Comparison of ENCODE assay signal across 25 mouse cellular contexts in the genomic region with DNA sequence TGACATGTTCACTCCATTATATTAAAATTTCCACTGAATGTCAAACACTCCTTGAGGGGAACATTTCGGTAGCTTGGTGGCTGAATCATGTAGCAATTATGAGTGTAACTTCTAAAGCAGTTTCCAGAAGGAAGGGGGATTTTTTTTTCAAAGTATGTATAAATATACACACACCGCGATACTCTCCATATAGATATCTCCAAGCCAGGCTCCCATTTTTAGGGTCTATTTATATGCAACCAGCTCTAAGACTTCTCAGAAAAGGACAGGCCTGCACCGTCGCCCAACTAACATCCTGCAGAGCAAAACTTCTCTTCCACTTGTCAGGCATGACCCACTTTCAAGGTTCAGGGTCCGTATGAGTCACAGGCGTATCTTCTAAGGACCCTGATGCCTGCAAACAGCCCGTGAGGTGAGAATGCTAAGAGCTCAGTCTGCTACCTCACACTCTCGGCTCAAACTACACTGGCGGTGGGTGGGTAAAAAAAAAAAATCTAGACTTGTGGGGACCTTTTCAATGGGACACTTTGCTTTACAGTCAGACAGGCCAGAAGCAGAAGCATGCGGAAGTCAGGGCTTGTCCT.
DNase-seq lines count a peak whose midpoint lies in the region; ATAC-seq and TF ChIP-seq lines count a peak whose summit lies in the region.
"Had no signal": no experiment of that assay in that cellular context is flagged by ENCODE, and none has a peak within 500 bp of the region (broad histone marks: within the 10 kb centered on the region; RNA-seq: fewer than 3 reads in every experiment).

No protein-coding gene starts in this region.

- no peaks in the 10 kb centered on the region for H3K27me3 ChIP-seq in forebrain, postnatal 0 days (ENCODE audit: insufficient read depth, low read length)
- H3K27me3 ChIP-seq in forebrain, embryonic 15.5 days: no peaks in the 10 kb centered on the region
- no peaks in the 10 kb centered on the region for H3K27me3 ChIP-seq in kidney, embryonic 15.5 days
- no peaks in the 10 kb centered on the region for H3K27me3 ChIP-seq in kidney, embryonic 14.5 days (ENCODE audit: control insufficient read depth, insufficient read depth, low read length)
- no peaks in the 10 kb centered on the region for H3K27me3 ChIP-seq in midbrain, embryonic 10.5 days (ENCODE audit: low read depth, poor library complexity, severe bottlenecking)
- H3K27me3 ChIP-seq: embryonic facial prominence, embryonic 15.5 days; forebrain, embryonic 12.5 days; heart, embryonic 13.5 days; limb, embryonic 13.5 days; lung, embryonic 15.5 days had no signal

- no peaks in the 10 kb centered on the region; the same call in none of the 2 replicates for H3K4me1 ChIP-seq in forebrain, postnatal 0 days (ENCODE audit: insufficient read depth)
- H3K4me1 ChIP-seq in forebrain, embryonic 15.5 days: peaks cover 11% of the 10 kb centered on the region; the same call in 1 of the 2 replicates
- peaks cover 12% of the 10 kb centered on the region for H3K4me1 ChIP-seq in kidney, embryonic 15.5 days
- no peaks in the 10 kb centered on the region; the same call in 1 of the 2 replicates for H3K4me1 ChIP-seq in kidney, embryonic 14.5 days (ENCODE audit: control insufficient read depth, insufficient read depth, low read length)
- peaks cover 19% of the 10 kb centered on the region; the same call in 1 of the 2 replicates for H3K4me1 ChIP-seq in midbrain, embryonic 10.5 days

- TF ChIP-seq CTCF in forebrain, postnatal 0 days (IDR thresholded peaks at IDR 0.05; ENCODE audit: low read depth): no peak

- no peak for DNase-seq in forebrain, postnatal 0 days
- peak; percentile 49 to 56 for DNase-seq in adrenal gland, postnatal 36 days
- no peak for DNase-seq in midbrain, embryonic 10.5 days (ENCODE audit: low spot score)
- DNase-seq in testis, postnatal 10 days (ENCODE audit: low spot score): no peak
- DNase-seq: cerebellum, adult 11-12 months; cerebellum, adult 9-11 months; gastrocnemius, postnatal 10 days; heart, postnatal 10 days; kidney, adult 9 months; kidney, postnatal 25 days; right cerebral cortex, postnatal 4 days; thymus, postnatal 4 days had no signal

- no peak overlapping the region for H3K9ac ChIP-seq in forebrain, postnatal 0 days
- no peak overlapping the region for H3K9ac ChIP-seq in forebrain, embryonic 15.5 days (replicated peaks)
- no peak overlapping the region for H3K9ac ChIP-seq in kidney, embryonic 15.5 days
- H3K9ac ChIP-seq in kidney, embryonic 14.5 days (ENCODE audit: low read depth, low read length): no peak overlapping the region
- H3K9ac ChIP-seq: embryonic facial prominence, embryonic 15.5 days; forebrain, embryonic 12.5 days; heart, embryonic 13.5 days; limb, embryonic 13.5 days; lung, embryonic 15.5 days had no signal

- H3K4me3 ChIP-seq in forebrain, postnatal 0 days (ENCODE audit: low read depth, low read length): no peak overlapping the region
- H3K4me3 ChIP-seq in forebrain, embryonic 15.5 days: no peak overlapping the region
- no peak overlapping the region for H3K4me3 ChIP-seq in kidney, embryonic 15.5 days (replicated peaks)
- H3K4me3 ChIP-seq in kidney, embryonic 14.5 days (ENCODE audit: low read length): no peak overlapping the region
- H3K4me3 ChIP-seq in midbrain, embryonic 10.5 days: no peak overlapping the region
- H3K4me3 ChIP-seq: embryonic facial prominence, embryonic 15.5 days; forebrain, embryonic 12.5 days; heart, embryonic 13.5 days; limb, embryonic 13.5 days; lung, embryonic 15.5 days had no signal

- H3K36me3 ChIP-seq in forebrain, postnatal 0 days (ENCODE audit: insufficient read depth): no peaks in the 10 kb centered on the region
- H3K36me3 ChIP-seq in forebrain, embryonic 15.5 days: no peaks in the 10 kb centered on the region
- H3K36me3 ChIP-seq in kidney, embryonic 15.5 days: no peaks in the 10 kb centered on the region
- H3K36me3 ChIP-seq in kidney, embryonic 14.5 days (ENCODE audit: control insufficient read depth, insufficient read depth, low read length): no peaks in the 10 kb centered on the region
- H3K36me3 ChIP-seq in midbrain, embryonic 10.5 days: no peaks in the 10 kb centered on the region
- H3K36me3 ChIP-seq: embryonic facial prominence, embryonic 15.5 days; forebrain, embryonic 12.5 days; heart, embryonic 13.5 days; limb, embryonic 13.5 days; lung, embryonic 15.5 days had no signal

- no peak overlapping the region for H3K27ac ChIP-seq in forebrain, postnatal 0 days (ENCODE audit: low read depth, low read length)
- no peak overlapping the region for H3K27ac ChIP-seq in forebrain, embryonic 15.5 days (replicated peaks)
- H3K27ac ChIP-seq in kidney, embryonic 15.5 days: 0 out of 2 replicates have a peak overlapping the region, but pooled peaks have one; percentile 18
- H3K27ac ChIP-seq in kidney, embryonic 14.5 days (ENCODE audit: low read depth, low read length): no peak overlapping the region
- H3K27ac ChIP-seq in midbrain, embryonic 10.5 days (replicated peaks): no peak overlapping the region
- H3K27ac ChIP-seq: embryonic facial prominence, embryonic 15.5 days; forebrain, embryonic 12.5 days; heart, embryonic 13.5 days; limb, embryonic 13.5 days; lung, embryonic 15.5 days; stomach, postnatal 0 days had no signal

- H3K9me3 ChIP-seq in forebrain, postnatal 0 days (ENCODE audit: low read length): no peaks in the 10 kb centered on the region
- no peaks in the 10 kb centered on the region for H3K9me3 ChIP-seq in forebrain, embryonic 15.5 days
- H3K9me3 ChIP-seq in kidney, embryonic 15.5 days (replicated peaks): no peaks in the 10 kb centered on the region
- no peaks in the 10 kb centered on the region for H3K9me3 ChIP-seq in kidney, embryonic 14.5 days (ENCODE audit: control insufficient read depth, low read length)
- no peaks in the 10 kb centered on the region for H3K9me3 ChIP-seq in midbrain, embryonic 10.5 days (replicated peaks)
- H3K9me3 ChIP-seq: embryonic facial prominence, embryonic 15.5 days; forebrain, embryonic 12.5 days; heart, embryonic 13.5 days; limb, embryonic 13.5 days; lung, embryonic 15.5 days had no signal

- 79% methylated on average over 11 of the region's 11 CpGs for whole genome bisulfite sequencing in forebrain, postnatal 0 days
- 90% methylated on average over 11 of the region's 11 CpGs for WGBS in forebrain, embryonic 15.5 days
- 72% methylated on average over 11 of the region's 11 CpGs for WGBS in kidney, embryonic 15.5 days
- WGBS in kidney, embryonic 14.5 days: 72% methylated on average over 11 of the region's 11 CpGs
- WGBS in midbrain, embryonic 10.5 days: 88% methylated on average over 11 of the region's 11 CpGs

- 0 out of 2 replicates have a peak, but pooled peaks have one; percentile 20 for ATAC-seq in forebrain, postnatal 0 days
- ATAC-seq in forebrain, embryonic 15.5 days (replicated peaks): no peak
- no peak for ATAC-seq in kidney, embryonic 15.5 days (replicated peaks; ENCODE audit: low FRiP score)
- ATAC-seq in kidney, embryonic 14.5 days (ENCODE audit: low FRiP score, low TSS enrichment): no peak
- ATAC-seq: CD4-positive, CD25-positive, alpha-beta regulatory T cell, adult 4 months; intestine, embryonic 16.5 days had no signal

- no peak overlapping the region for H3K4me2 ChIP-seq in forebrain, postnatal 0 days (ENCODE audit: low read depth)
- no peak overlapping the region for H3K4me2 ChIP-seq in forebrain, embryonic 15.5 days (replicated peaks)
- H3K4me2 ChIP-seq in kidney, embryonic 15.5 days: no peak overlapping the region
- H3K4me2 ChIP-seq in kidney, embryonic 14.5 days (replicated peaks; ENCODE audit: low read depth, low read length): no peak overlapping the region
- H3K4me2 ChIP-seq: embryonic facial prominence, embryonic 15.5 days; forebrain, embryonic 12.5 days; heart, embryonic 13.5 days; limb, embryonic 13.5 days; liver, embryonic 11.5 days; lung, embryonic 15.5 days; midbrain, embryonic 11.5 days had no signal

Comparison
In these comparisons a context has a peak if more than half of its experiments do, and no peak if none do; other contexts are left out.
1. DNase-seq: peak in adrenal gland, postnatal 36 days (2 of 2); none in forebrain, postnatal 0 days (single experiment), midbrain, embryonic 10.5 days (single experiment) and testis, postnatal 10 days (single experiment).